Mouse (Mus musculus): Measurements from ENCODE around the gene Shroom3.

GRCm38 (mm10) chr5:92707921-92708491 lies 24.8 kb downstream of the Shroom3 start:
- TF ChIP-seq POLR2A (IDR thresholded peaks at IDR 0.05; ENCODE audit: borderline replicate concordance, insufficient read depth, low read length) = no peak
- no peak for TF ChIP-seq CTCF (IDR thresholded peaks at IDR 0.05; ENCODE audit: borderline replicate concordance, insufficient read depth, low read depth, low read length)

Measured in cerebellum, adult 2 months (tissue).